Mouse (Mus musculus) embryo, embryonic 10.5 days (tissue): ENCODE results near the gene Fbxl18.

Experiments
- DNase-seq: peaks from one replicate; pipeline ENCODE4 v3.0.0-alpha.2; 2015; ENCODE audit warnings: low spot score

Gene Fbxl18

GRCm38 (mm10) chr5:142823096-142824062 lies 71.8 kb downstream of the Fbxl18 start:
- DNase-seq: peak; percentile 92

- peak; percentile 73 for DNase-seq
Observed at GRCm38 (mm10) chr5:142822286-142823095, 72.7 kb downstream of the Fbxl18 start.

DNA sequence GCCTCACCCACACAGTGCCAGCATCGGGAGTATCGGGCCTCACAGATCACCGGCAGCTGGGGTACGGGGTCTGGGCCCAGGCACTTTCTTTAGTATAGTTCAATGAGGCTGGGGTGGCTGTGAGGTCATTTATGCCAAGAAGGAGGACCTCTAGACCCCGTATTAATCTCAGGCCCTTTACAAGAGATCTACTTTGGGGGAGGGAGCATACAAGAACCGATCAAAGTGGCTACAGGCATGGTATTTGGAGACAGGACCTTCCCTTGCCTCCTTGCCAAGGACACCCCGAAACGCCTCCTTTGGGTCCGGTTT lies 73.3 kb downstream of the Fbxl18 start:
- DNase-seq: no peak

GRCm38 (mm10) chr5:142821266-142821973 lies 73.8 kb downstream of the Fbxl18 start:
- peak; percentile 94 for DNase-seq

DNA sequence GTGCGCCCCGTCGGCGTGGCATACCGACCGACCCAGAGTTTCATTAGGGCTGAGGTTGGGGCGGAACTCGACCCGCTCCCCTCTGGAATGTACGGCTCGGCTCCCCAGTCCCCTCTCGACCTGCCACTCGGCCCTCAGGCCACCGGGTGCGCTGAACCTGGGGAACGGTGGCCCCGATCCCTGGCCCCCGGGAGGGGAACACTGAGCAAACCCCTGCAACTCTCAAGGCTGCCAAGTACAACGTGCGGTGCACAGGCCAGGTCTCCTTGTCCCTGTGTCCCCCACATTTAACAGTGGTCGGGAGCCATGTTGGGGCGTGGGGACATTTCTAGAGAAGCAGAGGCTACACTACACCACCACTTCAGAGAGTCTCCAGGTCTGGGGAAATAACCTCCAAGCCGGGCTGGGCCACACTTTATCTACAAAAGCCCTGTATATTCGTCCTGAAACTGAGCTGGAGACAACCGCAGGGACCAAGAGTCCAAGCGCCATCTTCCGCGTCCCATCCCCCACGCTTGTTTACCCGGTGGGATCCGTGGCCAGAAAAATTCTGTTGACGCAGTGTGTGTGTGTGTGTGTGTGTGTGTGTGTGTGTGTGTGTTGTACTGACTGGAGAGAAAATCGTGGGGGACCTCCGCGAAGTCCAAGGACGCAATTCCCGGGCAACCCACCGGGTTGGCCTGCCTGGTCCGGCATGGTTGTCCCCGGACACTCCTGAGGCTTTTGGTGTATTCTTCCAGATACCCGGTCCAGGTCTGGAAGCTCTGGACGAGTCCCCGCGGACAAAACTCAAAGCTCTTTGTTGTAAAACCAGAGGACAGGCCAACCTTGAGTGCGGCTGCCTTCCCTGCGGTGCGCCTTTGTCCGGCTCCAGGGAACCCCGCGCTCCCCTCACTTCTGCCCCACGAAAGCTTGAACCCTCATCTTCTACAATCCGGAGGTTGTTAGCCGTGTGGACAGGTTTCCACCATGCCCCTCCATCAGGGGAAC lies 74.7 kb downstream of the Fbxl18 start:
- peak; percentile 71 for DNase-seq

DNA sequence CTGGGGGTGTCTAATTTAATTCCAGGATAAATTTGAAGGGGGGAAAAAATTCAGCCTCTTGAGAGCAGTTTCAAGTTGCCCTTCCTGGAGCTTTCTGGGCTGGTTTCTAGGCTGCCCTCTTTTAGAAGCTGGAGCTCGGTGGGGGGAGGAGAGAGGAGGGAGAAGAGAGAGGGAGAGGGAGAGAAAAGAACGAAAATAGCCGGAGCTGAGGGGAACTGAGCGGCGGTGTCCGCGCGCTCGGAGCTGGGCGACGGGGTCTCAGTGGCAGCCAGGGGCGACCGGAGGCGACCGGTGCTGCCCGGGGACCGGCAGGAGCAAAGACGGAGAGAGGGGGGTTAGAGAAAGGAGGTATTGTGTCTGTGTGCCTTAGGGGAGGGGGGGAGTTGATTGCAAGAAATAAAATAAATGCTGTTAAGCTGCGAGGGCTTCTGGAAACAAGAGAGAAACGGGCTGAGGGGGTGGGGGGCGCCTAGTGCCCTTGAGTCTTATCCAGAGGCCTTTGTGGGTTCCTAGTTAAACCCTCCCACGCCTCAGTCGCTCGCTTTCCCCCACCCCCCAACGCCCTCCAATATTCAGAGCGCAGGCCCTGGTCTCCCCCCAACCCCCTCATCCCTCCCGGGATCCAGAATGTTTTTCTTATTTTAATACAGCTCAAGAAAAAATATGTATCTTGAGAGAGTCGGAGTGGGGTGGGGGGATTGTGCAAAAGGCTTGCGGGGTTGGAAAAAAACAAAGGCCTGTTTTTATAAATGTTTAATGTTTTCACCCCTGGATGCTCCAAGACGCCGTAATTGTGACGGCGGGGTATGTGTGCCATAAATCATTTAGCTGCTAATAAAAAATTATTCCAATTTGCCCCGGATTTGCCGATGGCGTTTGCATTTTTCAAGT lies 75.6 kb downstream of the Fbxl18 start:
- DNase-seq: peak; percentile 90

GRCm38 (mm10) chr5:142818435-142819360 lies 76.5 kb downstream of the Fbxl18 start:
- peak; percentile 85 for DNase-seq

- DNase-seq: peak; percentile 98
Observed at GRCm38 (mm10) chr5:142817524-142818434, 77.4 kb downstream of the Fbxl18 start, which contains the start of gene Tnrc18. TSS of gene Tnrc18 (minus strand) at chr5:142817662.
